Mouse (Mus musculus): Measurements from ENCODE around the gene Zfc3h1.

Gene Zfc3h1

DNA sequence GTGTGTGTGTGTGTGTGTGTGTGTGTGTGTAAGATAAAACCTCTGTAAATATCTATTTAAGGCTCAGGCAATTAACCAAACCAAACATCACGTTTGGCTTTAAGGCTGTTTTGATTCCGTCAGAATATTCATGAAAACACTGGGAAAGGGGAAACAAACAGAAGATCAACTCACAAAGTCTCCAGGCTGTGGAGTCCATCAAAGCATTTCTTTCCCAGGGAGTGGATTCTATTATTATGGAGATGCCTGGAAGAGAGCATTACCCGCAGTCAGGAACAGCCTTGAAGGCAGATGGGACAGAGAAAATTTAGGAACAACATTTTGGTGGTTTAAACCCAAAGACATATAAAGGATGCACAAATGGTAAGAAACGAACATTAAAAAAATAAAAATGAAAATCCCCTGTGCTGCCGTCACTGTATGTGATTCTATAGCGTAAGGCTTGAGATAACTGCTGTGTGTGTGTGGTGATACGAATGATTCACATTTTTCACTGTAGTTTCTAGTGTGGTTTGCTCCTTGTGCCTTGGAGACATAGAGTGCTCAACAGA is 90.3 kb downstream of the Zfc3h1 start:
- no peak for DNase-seq (ENCODE audit: low spot score in 2 of 2)

DNA sequence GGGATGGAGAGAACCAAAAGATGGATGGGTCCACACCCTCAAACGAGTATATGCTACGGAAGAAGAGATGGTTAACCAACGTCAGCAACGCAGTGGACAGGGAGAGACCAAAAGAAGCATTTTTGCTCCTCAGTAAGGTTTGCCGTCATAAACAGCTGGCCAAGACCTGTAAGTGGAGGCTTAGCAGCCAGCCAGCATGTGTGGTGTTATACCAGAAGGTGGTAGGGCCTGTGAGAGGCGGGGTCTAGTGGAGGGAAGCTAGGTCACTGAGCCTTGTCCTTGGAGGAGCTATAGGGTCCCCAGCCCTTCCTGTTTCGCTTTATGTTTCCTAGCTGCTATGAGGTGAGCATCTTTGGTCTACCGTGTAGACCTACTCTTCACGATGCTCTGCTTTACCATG is 91.7 kb downstream of the Zfc3h1 start:
- no peak for DNase-seq (ENCODE audit: low spot score in 2 of 2)

DNA sequence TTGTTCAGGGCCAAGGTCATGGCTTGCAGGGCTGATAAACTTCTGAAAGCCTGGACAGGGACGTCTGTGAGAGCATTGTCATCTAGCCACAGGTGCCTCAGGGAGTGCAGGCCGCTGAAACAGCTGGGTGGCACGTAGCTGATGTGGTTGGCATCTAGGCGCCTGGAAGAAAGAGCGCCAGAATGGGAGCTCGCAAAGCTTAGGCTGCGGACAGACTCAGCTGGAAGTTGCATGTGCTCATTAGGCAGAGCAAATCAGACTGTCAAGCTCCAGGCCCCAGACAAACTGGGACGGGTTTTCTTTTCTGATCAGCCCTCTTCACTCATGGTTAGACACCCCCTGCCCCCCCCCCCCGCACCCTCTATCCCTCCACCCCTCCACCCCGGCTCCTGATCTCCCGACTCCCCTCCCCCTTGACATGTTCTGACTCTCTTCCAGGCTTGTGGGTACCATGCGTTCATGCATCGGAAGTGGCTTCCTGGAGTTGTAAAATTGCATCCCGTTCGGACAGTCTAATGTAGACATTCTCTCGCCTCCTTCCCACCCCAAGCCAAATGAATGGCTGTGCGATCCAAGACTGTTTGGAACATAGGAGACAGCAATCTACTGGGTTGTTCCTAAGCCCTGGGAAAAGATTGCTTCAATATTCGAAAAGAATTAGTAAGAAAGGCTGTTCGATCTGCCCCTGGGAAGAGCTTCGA is 93.8 kb downstream of the Zfc3h1 start:
- DNase-seq (ENCODE audit: low spot score in 2 of 2) = no peak
